Mouse (Mus musculus): Measurements from ENCODE around the gene Ndufb7. TPM values are rescaled to one million over a fixed set of nuclear protein-coding genes. Genes with fewer than 3 reads are reported as not detected.

Ndufb7 gene
- total and polyA plus RNA-seq, 3 experiments: 620 to 1,159 (median 733) TPM

DNA sequence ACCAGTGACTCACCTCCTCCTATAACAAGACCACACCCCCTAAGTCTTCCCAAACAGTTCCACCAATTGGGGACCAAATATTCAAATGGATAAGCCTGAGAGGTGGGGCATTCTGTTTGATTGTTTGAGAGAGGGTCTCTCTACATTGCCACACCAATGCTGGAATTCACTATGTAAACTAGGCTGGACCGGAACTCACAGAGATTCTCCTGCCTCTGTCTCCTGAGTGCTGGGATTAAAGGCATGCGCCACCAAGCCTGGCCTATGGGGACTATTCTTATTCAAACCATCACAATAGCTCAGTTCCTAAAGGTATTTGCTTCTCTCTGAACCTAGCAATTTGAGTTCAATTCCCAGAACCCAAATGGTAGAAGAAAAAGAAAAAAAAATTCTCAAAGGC, 52.1 kb downstream of the Ndufb7 start:
- H3K79me2 ChIP-seq (replicated peaks; ENCODE audit: control insufficient read depth, insufficient read depth, low read length): no peaks in the 10 kb centered on the region
- H3K27me3 ChIP-seq (ENCODE audit: control insufficient read depth, insufficient read depth, low read length): no peaks in the 10 kb centered on the region
- intact Hi-C loops (cut with DNase I): no loop called here
- H3K36me3 ChIP-seq (ENCODE audit: control insufficient read depth, insufficient read depth, low read length): no peaks in the 10 kb centered on the region
- no peak overlapping the region for H3K27ac ChIP-seq
- no peak for TF ChIP-seq EP300 (IDR thresholded peaks at IDR 0.05; ENCODE audit: insufficient read depth, low read depth, low read length)
- TF ChIP-seq CTCF (IDR thresholded peaks at IDR 0.05): no peak
- TF ChIP-seq POLR2A (IDR thresholded peaks at IDR 0.05; ENCODE audit: insufficient read depth, low read depth, low read length): no peak
- 97% methylated on average over 2 of the region's 2 CpGs for WGBS
- no peaks in the 10 kb centered on the region for H3K4me1 ChIP-seq (ENCODE audit: control insufficient read depth, insufficient read depth, low read length)
- DNase-seq: no peak
- H3K4me3 ChIP-seq: no peak overlapping the region
- H3K9ac ChIP-seq (ENCODE audit: low read depth, low read length): no peak overlapping the region

DNA sequence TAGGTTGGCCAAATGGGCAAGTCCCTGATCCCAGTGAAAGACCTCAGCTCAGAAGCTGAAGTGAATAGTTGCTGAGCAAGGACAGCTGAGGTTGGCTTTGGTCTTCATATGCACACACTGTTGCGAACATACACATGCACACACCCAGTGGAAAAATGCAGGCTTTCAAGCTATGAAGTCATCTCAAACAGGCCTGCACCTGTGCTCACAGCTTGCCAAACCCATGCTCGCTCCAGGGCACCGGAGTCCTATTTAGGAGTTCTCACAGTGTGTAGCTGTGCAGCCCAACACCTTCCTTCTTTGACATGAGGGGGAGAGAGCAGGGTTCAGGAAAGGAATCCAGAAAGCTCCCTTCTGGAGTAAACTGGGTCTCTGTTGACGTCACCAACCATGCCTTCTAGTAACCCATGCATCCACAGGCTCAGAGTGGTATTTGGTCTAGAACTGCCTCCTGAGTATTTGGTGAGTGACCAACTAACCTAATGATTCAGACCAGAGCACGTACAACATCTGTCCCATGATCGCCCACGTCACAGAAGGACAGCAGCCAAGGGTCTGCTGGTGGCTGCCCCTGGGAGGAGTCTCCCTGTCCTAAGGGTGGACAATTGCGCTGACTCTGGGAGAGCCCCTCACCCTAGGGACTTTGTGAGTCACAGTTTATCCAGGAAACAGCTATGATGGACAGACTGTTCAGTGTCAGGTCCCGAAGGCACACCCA, 53.3 kb downstream of the Ndufb7 start:
- DNase-seq: no peak
- no peaks in the 10 kb centered on the region for H3K4me1 ChIP-seq (ENCODE audit: control insufficient read depth, insufficient read depth, low read length)
- no peak overlapping the region for H3K9ac ChIP-seq (ENCODE audit: low read depth, low read length)
- H3K27me3 ChIP-seq (ENCODE audit: control insufficient read depth, insufficient read depth, low read length): no peaks in the 10 kb centered on the region
- TF ChIP-seq CTCF (IDR thresholded peaks at IDR 0.05) (no peak), EP300 (IDR thresholded peaks at IDR 0.05; ENCODE audit: insufficient read depth, low read depth, low read length) (no peak), POLR2A (IDR thresholded peaks at IDR 0.05; ENCODE audit: insufficient read depth, low read depth, low read length) (no peak)
- intact Hi-C loops (cut with DNase I): loop anchor here (5.0 kb wide), 1 partner anchor 517 kb away; no protein-coding TSS in a partner anchor
- no peak overlapping the region for H3K4me3 ChIP-seq
- H3K27ac ChIP-seq: no peak overlapping the region
- 71% methylated on average over 9 of the region's 9 CpGs for WGBS
- H3K79me2 ChIP-seq (replicated peaks; ENCODE audit: control insufficient read depth, insufficient read depth, low read length): no peaks in the 10 kb centered on the region
- H3K36me3 ChIP-seq (ENCODE audit: control insufficient read depth, insufficient read depth, low read length): no peaks in the 10 kb centered on the region

Other genes with a start within 250 kb of the Ndufb7 start
- gene Elmod2, start 234.2 kb upstream of the Ndufb7 start, total RNA-seq (2021): 1 to 10 TPM; 7.7 to 8.3 TPM
- gene Elmod2, start 234.2 kb upstream of the Ndufb7 start, polyA plus RNA-seq (2012; rRNA removed): 2.7 and 5.9 TPM in 2 replicates
- not detected for gene Mgat4d, start 218.2 kb upstream of the Ndufb7 start, total RNA-seq (2021)
- not detected in 2 replicates for gene Mgat4d, start 218.2 kb upstream of the Ndufb7 start, polyA plus RNA-seq (2012; rRNA removed)
- gene Clgn, start 176.8 kb upstream of the Ndufb7 start, total RNA-seq (2021): not detected
- 0.08 and 0.12 TPM in 2 replicates for gene Clgn, start 176.8 kb upstream of the Ndufb7 start, polyA plus RNA-seq (2012; rRNA removed)
- gene Scoc, start 108.3 kb upstream of the Ndufb7 start, total RNA-seq (2021): 10 to 100 TPM; 52.3 TPM
- 14.0 and 25.9 TPM in 2 replicates for gene Scoc, start 108.3 kb upstream of the Ndufb7 start, polyA plus RNA-seq (2012; rRNA removed)
- not detected for gene Olfr370, start 30.9 kb upstream of the Ndufb7 start, total RNA-seq (2021)
- gene Olfr370, start 30.9 kb upstream of the Ndufb7 start, polyA plus RNA-seq (2012; rRNA removed): not detected in 2 replicates
- gene Tecr, start 41.3 kb downstream of the Ndufb7 start, total RNA-seq (2021): 100 to 1,000 TPM; 445 to 505 TPM
- 772 and 935 TPM in 2 replicates for gene Tecr, start 41.3 kb downstream of the Ndufb7 start, polyA plus RNA-seq (2012; rRNA removed)
- 10 to 100 TPM; 11.3 to 16.8 TPM for gene Dnajb1, start 41.5 kb downstream of the Ndufb7 start, total RNA-seq (2021)
- gene Dnajb1, start 41.5 kb downstream of the Ndufb7 start, polyA plus RNA-seq (2012; rRNA removed): 13.4 and 17.4 TPM in 2 replicates
- gene Gipc1, start 86.0 kb downstream of the Ndufb7 start, total RNA-seq (2021): 10 to 100 TPM; 23.8 to 25.6 TPM
- gene Gipc1, start 86.0 kb downstream of the Ndufb7 start, polyA plus RNA-seq (2012; rRNA removed): 22.3 and 27.7 TPM in 2 replicates
- gene Ptger1, start 100.0 kb downstream of the Ndufb7 start, total RNA-seq (2021): under 1 TPM; 0.37 to 0.39 TPM
- 0.41 and 0.79 TPM in 2 replicates for gene Ptger1, start 100.0 kb downstream of the Ndufb7 start, polyA plus RNA-seq (2012; rRNA removed)
- gene Pkn1, start 132.5 kb downstream of the Ndufb7 start, total RNA-seq (2021): 10 to 100 TPM; 51.1 to 55.6 TPM
- 53.7 and 59.5 TPM in 2 replicates for gene Pkn1, start 132.5 kb downstream of the Ndufb7 start, polyA plus RNA-seq (2012; rRNA removed)
- 10 to 100 TPM; 15.7 to 17.7 TPM for gene Ddx39, start 148.5 kb downstream of the Ndufb7 start, total RNA-seq (2021)
- 18.0 and 27.3 TPM in 2 replicates for gene Ddx39, start 148.5 kb downstream of the Ndufb7 start, polyA plus RNA-seq (2012; rRNA removed)
- gene Adgre5, start 174.7 kb downstream of the Ndufb7 start, total RNA-seq (2021): 10 to 100 TPM; 44.6 to 46.4 TPM
- gene Adgre5, start 174.7 kb downstream of the Ndufb7 start, polyA plus RNA-seq (2012; rRNA removed): 73.1 and 73.9 TPM in 2 replicates